Mouse (Mus musculus) C2C12 (cell line): Measurements from ENCODE around the gene Ier2.
"Not testable (repeated sequence)": the region's sequence is repeated elsewhere in the genome, so short reads cannot be mapped to it uniquely, and the experiment has no call there.

Source experiments
- CEBPB ChIP-seq: IDR thresholded peaks from one replicate; pipeline ENCODE4 v1.6.1; 2011; ENCODE audit warnings: low read depth, mild to moderate bottlenecking, control low read depth, moderate library complexity
- CTCF ChIP-seq: IDR thresholded peaks from one replicate; pipeline ENCODE4 v1.5.1; 2011; ENCODE audit not compliant: control insufficient read depth, insufficient read depth, insufficient read length
- FOSL1 ChIP-seq: IDR thresholded peaks from one replicate; pipeline ENCODE4 v1.8.0; 2011; ENCODE audit warnings: mild to moderate bottlenecking, low read length; ENCODE audit not compliant: poor library complexity, insufficient read depth, severe bottlenecking
- MAX ChIP-seq: IDR thresholded peaks from one replicate; pipeline ENCODE4 v1.6.1; 2011; ENCODE audit warnings: mild to moderate bottlenecking, control low read depth
- MYOD1 ChIP-seq: IDR thresholded peaks from one replicate; pipeline ENCODE4 v1.6.1; 2011; ENCODE audit warnings: low read depth; ENCODE audit not compliant: control insufficient read depth, insufficient read length
- MYOG ChIP-seq: IDR thresholded peaks from one replicate; pipeline ENCODE4 v1.6.1; 2011; ENCODE audit not compliant: control insufficient read depth, insufficient read length; ENCODE audit errors: extremely low read depth
- USF1 ChIP-seq: IDR thresholded peaks from one replicate; pipeline ENCODE4 v1.6.1; 2011; ENCODE audit warnings: low read depth, mild to moderate bottlenecking, control low read depth, moderate library complexity

DNA sequence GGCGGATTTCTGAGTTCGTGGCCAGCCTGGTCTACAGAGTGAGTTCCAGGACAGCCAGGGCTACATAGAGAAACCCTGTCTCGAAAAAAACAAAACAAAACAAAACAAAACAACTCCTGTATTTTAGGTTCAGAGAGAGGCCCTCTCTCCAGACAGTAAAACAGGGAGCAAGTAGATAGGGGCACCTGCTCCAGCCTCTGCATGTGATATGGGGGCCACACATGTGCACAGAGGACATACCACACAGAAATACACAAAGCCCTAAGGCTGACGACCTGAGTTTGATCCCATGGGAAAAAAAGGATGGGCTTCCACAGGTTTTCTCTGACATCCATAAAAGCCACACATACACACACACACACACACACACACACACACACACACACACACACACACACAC, 39.2 kb downstream of the Ier2 start:
- not testable (repeated sequence) for TF ChIP-seq CTCF, USF1, MAX, MYOD1, MYOG, FOSL1, CEBPB
